Mouse (Mus musculus) brain, adult 2 months (tissue): ENCODE measurements around the gene Tmem135.

ENCODE experiments used
- DNase-seq: peaks from one replicate; pipeline ENCODE4 v3.0.0; 2011; ENCODE audit warnings: low read depth, low spot score

Tmem135 gene

DNA sequence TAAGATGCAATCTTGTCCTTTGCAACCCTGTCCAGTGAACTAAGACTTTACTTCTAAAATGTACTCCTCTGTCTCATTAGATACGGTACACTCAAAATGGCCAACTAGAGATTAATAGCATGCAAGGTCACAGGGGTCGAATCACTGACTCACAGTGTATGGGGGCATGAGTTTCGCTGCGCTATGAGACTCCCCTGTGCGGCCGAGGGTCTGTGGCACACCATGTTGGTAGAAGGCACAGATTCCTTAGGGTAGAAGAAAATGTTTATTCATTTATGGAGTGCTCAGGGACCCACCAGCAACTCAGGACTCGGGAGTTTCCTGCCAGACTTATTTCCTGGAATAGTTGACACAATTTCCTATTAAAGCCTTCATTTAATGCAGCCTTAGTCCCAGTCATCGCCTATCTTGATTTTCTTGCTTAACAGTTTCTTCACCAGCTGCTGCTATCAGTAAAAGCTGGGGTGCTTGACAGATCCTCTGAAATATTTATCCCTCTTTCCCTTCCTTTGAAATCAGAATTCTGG, 14.2 kb upstream of the Tmem135 start:
- DNase-seq: no peak

DNA sequence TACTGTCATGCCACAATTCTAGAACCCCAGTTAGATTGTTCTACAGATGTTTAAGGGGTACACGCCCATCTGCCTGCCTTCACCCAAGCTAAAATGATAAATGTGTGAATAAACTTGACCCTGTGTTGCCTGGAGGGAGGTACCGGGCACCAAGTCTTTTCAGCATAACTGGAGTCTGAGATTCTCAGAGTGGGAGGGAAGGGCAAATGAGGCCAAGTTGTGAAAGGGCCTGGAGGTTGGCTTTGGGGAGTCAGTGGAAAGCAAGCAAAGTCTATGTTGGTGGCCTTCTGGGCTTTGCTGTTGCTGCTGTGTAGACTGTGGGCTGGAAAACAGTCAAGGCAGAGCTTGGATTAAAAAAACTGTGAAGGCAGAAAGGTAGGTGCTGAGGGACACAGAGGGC, 13.7 kb upstream of the Tmem135 start:
- no peak for DNase-seq

GRCm38 (mm10) chr7:89416027-89416426, 12.0 kb upstream of the Tmem135 start:
- DNase-seq: no peak

- DNase-seq: no peak
These were observed 8.1 kb upstream of the Tmem135 start for GRCm38 (mm10) chr7:89412094-89412493.

- no peak for DNase-seq
These were observed 7.3 kb upstream of the Tmem135 start for GRCm38 (mm10) chr7:89411346-89411745.

DNA sequence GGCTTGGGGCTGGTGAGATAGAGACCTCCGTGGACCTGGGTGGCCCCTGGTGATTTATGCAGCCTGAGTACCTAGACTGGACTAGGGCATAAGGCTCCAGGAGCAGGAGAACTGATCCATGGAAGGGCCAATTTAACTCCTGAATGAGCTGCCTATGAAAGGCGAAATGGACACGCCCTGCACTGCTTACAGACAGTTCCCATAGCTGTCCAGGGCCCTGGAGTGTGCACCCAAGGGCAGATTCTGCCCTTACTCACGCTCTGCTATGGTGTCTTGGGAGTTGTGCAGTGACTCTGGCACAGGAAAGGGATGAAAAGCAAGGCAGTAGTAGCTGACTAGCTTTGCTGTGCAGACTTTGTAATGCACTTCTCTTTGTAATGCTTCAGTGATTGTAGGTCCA, 6.3 kb upstream of the Tmem135 start:
- no peak for DNase-seq

DNA sequence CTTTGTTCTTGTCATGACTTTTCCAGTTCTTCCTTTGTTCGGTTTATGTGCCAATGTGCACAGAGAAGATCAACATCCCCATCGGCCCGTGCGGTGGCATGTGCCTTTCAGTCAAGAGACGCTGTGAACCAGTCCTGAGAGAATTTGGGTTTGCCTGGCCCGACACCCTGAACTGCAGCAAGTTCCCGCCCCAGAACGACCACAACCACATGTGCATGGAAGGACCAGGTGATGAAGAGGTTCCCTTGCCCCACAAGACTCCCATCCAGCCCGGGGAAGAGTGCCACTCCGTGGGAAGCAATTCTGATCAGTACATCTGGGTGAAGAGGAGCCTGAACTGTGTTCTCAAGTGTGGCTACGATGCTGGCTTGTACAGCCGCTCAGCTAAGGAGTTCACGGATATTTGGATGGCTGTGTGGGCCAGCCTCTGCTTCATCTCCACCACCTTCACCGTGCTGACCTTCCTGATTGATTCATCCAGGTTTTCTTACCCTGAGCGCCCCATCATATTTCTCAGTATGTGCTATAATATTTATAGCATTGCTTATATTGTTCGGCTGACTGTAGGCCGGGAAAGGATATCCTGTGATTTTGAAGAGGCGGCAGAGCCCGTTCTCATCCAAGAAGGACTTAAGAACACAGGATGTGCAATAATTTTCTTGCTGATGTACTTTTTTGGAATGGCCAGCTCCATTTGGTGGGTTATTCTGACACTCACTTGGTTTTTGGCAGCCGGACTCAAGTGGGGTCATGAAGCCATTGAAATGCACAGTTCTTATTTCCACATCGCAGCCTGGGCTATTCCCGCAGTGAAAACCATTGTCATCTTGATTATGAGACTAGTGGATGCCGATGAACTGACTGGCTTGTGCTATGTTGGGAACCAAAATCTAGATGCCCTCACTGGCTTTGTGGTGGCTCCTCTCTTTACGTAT, 3.3 kb upstream of the Tmem135 start:
- no peak for DNase-seq

DNA sequence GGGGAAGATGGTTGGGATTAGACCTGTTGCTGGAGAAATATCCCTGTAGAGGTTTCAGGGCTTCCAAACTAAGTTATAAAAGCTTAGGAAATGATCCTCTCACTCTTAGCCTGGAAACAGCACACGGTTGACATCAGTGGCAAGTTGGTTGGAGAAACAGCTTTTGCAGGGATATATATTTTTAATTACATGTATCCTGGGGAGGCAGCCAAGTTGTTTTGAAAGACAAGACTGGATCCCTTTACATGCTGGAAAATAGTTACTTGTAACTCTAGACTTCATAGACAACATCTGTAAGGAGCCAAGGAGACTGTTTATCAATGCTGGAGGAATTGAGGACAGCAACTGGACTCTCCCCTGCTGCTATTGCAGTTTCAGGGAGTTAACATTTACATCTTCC, 2.0 kb upstream of the Tmem135 start:
- DNase-seq: no peak

GRCm38 (mm10) chr7:89404734-89405440, 865 bp upstream of the Tmem135 start:
- peak; percentile 31 for DNase-seq

GRCm38 (mm10) chr7:89403053-89403972, 709 bp downstream of the Tmem135 start:
- DNase-seq: peak; percentile 83

- no peak for DNase-seq
These were observed 2.1 kb downstream of the Tmem135 start for GRCm38 (mm10) chr7:89401936-89402335.

- no peak for DNase-seq
These were observed 2.7 kb downstream of the Tmem135 start for GRCm38 (mm10) chr7:89401136-89401858.

DNA sequence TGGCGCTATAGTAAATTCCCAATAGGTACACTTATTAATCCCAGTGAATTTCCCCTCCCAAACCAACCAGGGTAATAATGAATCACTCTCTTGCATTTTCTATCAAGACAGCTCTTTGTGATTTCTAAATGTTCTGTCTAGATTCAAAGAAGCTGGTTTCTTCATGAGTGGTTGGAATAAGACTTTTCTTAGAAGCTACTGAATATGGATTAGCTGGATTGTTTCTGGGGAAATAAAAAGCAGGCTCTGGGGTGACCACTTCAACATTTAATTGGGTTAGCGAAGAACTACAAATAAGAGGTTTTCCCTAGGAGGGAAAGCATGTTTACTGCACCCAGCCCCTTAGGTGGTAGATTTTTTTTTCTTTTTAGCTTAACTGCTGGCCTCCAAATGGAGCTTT, 3.3 kb downstream of the Tmem135 start:
- no peak for DNase-seq

GRCm38 (mm10) chr7:89397837-89398534, 6.0 kb downstream of the Tmem135 start:
- no peak for DNase-seq

DNA sequence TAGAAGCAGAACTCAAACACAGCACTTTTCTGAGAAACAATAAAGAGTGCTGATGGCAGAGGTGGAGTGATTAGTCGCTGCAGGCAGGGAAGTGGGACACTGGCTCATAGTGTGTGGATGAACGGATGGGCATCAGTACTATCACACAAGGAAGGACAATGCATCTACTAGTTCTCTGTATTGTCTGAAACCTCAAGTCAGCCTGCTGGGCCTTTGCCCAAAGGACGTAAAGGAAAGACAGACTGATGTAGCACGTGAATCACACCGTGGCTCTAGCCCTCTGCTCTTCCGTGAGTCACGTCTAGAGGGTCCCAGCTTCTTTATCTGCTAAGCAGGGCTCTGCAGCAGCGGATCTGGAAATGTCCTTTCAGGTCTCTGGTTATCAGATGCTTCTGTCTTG, 7.6 kb downstream of the Tmem135 start:
- DNase-seq: no peak

- DNase-seq: no peak
These were observed 8.6 kb downstream of the Tmem135 start for GRCm38 (mm10) chr7:89395399-89395798.

GRCm38 (mm10) chr7:89392825-89393224, 11.2 kb downstream of the Tmem135 start:
- no peak for DNase-seq

GRCm38 (mm10) chr7:89392388-89392787, 11.6 kb downstream of the Tmem135 start:
- DNase-seq: no peak

GRCm38 (mm10) chr7:89391831-89392230, 12.2 kb downstream of the Tmem135 start:
- no peak for DNase-seq

DNA sequence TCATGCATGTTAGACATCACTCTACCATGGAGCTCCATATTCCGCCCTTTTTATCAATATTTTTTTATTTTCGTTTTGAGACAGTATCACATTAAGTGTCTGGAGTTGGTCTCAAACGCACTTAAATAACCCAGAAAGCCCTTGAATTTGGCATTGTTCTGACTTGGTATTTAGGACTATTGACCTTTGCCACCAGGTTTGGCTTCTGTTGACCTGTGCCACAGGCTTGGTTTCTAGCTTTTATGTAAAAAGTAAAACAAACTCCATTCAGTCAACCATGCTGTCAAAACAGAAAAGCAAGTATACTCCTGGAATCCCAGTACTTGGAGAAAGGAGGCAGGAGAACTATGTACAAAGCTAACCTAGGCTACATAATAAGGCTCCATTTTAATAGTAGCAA, 12.7 kb downstream of the Tmem135 start:
- no peak for DNase-seq
